Mouse (Mus musculus) layer of hippocampus, adult 8-10 months (tissue): ENCODE measurements around the gene Tsacc. TPM values are rescaled to one million over a fixed set of nuclear protein-coding genes. Genes with fewer than 3 reads are reported as not detected.
"Not testable (repeated sequence)": the region's sequence is repeated elsewhere in the genome, so short reads cannot be mapped to it uniquely, and the experiment has no call there.

Source experiments
- DNase-seq, 2 experiments: peaks; one replicate each; pipeline ENCODE4 v3.0.0; 2022; ENCODE audit warnings: low spot score in 2 of 2
- total RNA-seq, 4 experiments: library from RNA; stranded (reverse); gene quantifications; 2 replicates each; pipeline ENCODE4 v1.2.4; 2022

Gene Tsacc
- 1 to 10 TPM; 4.0 to 7.0 (median 4.4) TPM for total RNA-seq

- peak; percentile 95 to 98 for DNase-seq
Measured at GRCm38 (mm10) chr3:88296561-88297318, at the start of gene Tsacc, which contains the start of gene Cct3. Gene Tsacc, minus strand, starts transcription at chr3:88296999. Gene Cct3, plus strand, starts transcription at chr3:88297116.

GRCm38 (mm10) chr3:88339006-88339405, 42.2 kb upstream of the Tsacc start:
- DNase-seq: no peak

- no peak for DNase-seq
Measured at GRCm38 (mm10) chr3:88338316-88338715, 41.5 kb upstream of the Tsacc start.

GRCm38 (mm10) chr3:88337367-88338020, 40.7 kb upstream of the Tsacc start:
- DNase-seq: no peak

- peak; percentile 94 to 96 for DNase-seq
Measured at GRCm38 (mm10) chr3:88336058-88337013, 39.5 kb upstream of the Tsacc start, which contains the start of the genes Tmem79 and Smg5. Gene Tmem79, minus strand, starts transcription at chr3:88336148. Gene Smg5, plus strand, starts transcription at chr3:88336260.

- DNase-seq: no peak
Measured at GRCm38 (mm10) chr3:88335436-88336053, 38.7 kb upstream of the Tsacc start.

- no peak for DNase-seq
Measured at GRCm38 (mm10) chr3:88334902-88335435, 38.2 kb upstream of the Tsacc start.

- DNase-seq: no peak
Measured at GRCm38 (mm10) chr3:88334029-88334658, 37.3 kb upstream of the Tsacc start.

GRCm38 (mm10) chr3:88331282-88331681, 34.5 kb upstream of the Tsacc start:
- DNase-seq: no peak

GRCm38 (mm10) chr3:88328956-88329355, 32.2 kb upstream of the Tsacc start:
- no peak for DNase-seq

- DNase-seq: peak; percentile 44 to 53
Measured at GRCm38 (mm10) chr3:88324951-88325405, 28.2 kb upstream of the Tsacc start, which contains the start of gene Glmp. Gene Glmp, plus strand, starts transcription at chr3:88325023.

GRCm38 (mm10) chr3:88299172-88299571, 2.4 kb upstream of the Tsacc start:
- DNase-seq: no peak

GRCm38 (mm10) chr3:88297321-88297851, 587 bp upstream of the Tsacc start:
- peak; percentile 41 to 46 for DNase-seq

GRCm38 (mm10) chr3:88296110-88296560, 664 bp downstream of the Tsacc start:
- no peak for DNase-seq

- DNase-seq: not testable (repeated sequence)
Measured at GRCm38 (mm10) chr3:88295272-88295671, 1.5 kb downstream of the Tsacc start.

GRCm38 (mm10) chr3:88291970-88292369, 4.8 kb downstream of the Tsacc start:
- DNase-seq: no peak

- not testable (repeated sequence) for DNase-seq
Measured at GRCm38 (mm10) chr3:88288133-88288713, 8.6 kb downstream of the Tsacc start.

GRCm38 (mm10) chr3:88287110-88287509, 9.7 kb downstream of the Tsacc start, which contains the start of gene Gm38392:
Gene Gm38392, minus strand, starts transcription at chr3:88287210.
- no peak for DNase-seq

- not testable (repeated sequence) for DNase-seq
Measured at GRCm38 (mm10) chr3:88285565-88285895, 11.3 kb downstream of the Tsacc start.
